Mouse (Mus musculus) embryo, embryonic 9.5 days (tissue): ENCODE measurements around the gene Lrrn1.

ENCODE experiments used
- DNase-seq: peaks from one replicate; pipeline ENCODE4 v3.0.0-alpha.2; 2017; ENCODE audit errors: extremely low spot score

The Lrrn1 gene

GRCm38 (mm10) chr6:107528877-107529864 lies at the start of gene Lrrn1:
Gene Lrrn1 (plus strand): TSS chr6:107529768.
- DNase-seq: peak; percentile 73

GRCm38 (mm10) chr6:107494491-107494890 lies 35.1 kb upstream of the Lrrn1 start:
- no peak for DNase-seq

DNA sequence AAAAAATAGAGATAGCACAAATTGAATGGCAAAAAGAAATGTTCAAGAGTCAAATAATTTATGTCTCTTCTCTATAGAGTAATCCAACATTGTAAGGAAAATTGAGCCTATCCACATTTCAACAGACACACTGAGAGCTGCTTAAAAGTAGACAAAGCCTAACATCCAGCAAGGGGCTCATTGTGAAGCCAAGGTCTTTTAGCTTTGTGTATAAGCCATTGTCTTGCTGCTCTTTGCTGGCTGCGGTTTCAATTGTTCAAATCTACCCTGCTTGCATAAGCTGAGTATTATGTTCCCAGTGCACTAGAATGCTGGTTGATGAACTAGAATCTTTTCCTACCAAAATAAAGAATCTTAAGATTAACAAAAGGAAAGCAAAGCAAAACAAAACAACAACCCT lies 33.7 kb upstream of the Lrrn1 start:
- no peak for DNase-seq

DNA sequence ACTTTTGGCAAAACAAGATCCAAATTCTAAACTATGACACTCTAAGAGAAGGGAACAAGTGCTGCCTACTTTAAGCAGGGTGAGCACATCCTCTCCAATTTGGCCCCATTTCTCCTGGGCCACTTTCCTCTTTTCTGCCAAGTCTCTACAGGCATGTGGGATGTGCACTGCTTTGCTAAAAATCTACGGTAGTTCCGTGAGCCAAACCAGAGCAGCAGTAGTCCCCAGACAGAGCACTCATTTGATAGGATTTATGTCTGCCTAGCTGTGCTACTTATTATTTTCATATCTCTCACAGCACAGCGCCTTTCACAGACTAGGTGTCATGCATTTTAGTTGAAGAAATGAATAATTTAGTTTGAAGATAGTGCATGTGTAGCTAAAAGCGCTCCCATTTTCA lies 15.9 kb upstream of the Lrrn1 start:
- no peak for DNase-seq

DNA sequence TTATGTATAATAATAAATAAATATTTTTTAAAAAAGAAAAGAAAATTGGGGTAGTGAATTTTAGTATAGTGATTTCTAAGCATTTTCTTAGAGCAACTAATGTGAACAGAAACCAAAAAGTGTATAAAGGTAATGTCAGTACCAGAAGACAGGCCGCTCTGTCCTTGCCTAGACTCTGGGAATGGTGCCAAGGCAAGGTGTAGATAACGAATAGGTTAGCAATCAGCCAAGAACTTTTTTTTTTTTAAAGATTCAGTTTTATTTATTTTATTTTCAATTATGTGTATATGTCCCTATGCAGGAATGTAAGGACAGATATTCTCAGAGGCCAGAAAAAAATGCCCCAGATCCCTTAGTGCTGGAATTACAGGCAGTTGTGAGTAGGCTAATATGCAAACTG lies 5.6 kb upstream of the Lrrn1 start:
- DNase-seq: no peak

- peak; percentile 56 for DNase-seq
These were observed 403 bp downstream of the Lrrn1 start for GRCm38 (mm10) chr6:107529911-107530431.

GRCm38 (mm10) chr6:107530621-107531285 lies 1.2 kb downstream of the Lrrn1 start:
- DNase-seq: peak; percentile 59

- peak; percentile 15 for DNase-seq
These were observed 2.0 kb downstream of the Lrrn1 start for GRCm38 (mm10) chr6:107531526-107532080.

GRCm38 (mm10) chr6:107534533-107534932 lies 5.0 kb downstream of the Lrrn1 start:
- no peak for DNase-seq

GRCm38 (mm10) chr6:107536631-107537030 lies 7.1 kb downstream of the Lrrn1 start:
- no peak for DNase-seq

- no peak for DNase-seq
These were observed 11.7 kb downstream of the Lrrn1 start for GRCm38 (mm10) chr6:107541222-107541621.

GRCm38 (mm10) chr6:107541918-107542317 lies 12.3 kb downstream of the Lrrn1 start:
- no peak for DNase-seq

DNA sequence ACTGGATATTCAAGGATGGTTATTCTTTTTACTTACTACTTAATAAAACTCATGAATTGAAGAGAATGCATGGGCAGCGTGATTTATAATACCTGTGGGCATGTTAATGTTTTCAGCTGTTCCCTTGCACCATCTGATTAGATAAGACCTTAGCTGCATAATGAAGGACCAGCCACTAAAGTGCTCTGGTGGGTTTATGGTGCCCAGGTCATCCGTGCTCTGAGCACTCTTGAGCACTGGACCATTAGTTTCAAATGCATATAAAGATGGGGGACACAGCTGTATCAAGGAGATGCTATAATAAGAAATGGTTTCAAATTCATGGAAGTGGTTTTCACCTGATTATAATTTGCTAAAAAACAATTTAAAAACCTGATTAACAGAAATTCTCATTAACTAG lies 16.7 kb downstream of the Lrrn1 start:
- DNase-seq: no peak

DNA sequence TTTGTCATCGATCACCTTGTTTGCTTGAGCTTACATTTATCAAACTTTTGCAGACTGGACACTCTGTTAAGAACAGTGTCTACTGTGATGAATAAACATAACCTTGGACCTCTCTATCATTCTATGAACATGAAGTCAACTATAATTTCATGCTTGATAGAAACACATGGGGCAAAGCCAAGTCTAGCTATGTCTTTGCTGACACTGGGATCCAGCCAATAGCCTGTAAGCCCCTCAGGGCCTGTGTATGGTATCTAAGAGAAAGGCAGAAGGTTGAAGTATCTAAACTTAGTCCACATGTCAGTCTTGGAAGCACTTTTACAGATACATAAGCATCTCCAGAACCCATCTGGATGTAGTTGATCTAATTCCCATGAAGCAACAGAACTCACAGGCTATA lies 22.9 kb downstream of the Lrrn1 start:
- no peak for DNase-seq

- no peak for DNase-seq
These were observed 25.8 kb downstream of the Lrrn1 start for GRCm38 (mm10) chr6:107555364-107555763.

DNA sequence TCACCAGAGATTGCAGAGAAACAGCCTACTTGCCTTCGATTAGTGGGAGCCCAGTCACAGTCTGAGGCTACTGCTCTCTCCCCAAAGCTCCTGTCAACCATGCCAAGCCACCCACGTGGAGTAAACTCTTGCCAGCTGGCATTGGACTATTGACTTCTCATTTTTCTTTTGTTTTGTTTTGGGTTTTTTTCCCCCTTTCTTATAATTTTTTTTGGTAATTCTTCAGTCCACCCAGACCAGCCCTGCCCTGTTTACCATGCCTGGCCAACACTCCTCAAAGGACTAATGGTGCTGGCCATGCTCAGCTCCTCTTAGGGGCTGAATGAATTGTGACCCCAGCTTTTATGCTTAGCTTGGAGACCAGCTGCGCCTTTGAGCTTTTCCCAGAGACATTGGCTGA lies 27.4 kb downstream of the Lrrn1 start:
- no peak for DNase-seq

DNA sequence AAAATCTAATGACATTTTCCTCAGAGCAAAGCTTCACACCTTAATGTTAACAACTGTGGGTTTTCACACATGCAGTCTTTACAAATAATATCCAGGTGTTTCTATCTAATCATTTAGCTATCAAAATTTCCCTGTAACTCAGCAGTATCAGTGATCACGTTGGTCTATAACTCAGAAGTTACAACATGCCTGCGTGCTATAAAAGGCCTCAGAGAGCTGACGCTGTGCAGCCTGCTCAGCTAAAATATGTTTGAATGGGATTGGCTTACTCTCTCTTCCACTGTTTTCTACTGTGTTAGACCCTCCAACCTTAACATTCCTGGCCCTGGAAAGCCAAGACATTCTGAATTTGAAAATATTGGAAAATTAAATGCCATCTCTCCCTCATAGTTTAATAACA lies 28.2 kb downstream of the Lrrn1 start:
- no peak for DNase-seq

DNA sequence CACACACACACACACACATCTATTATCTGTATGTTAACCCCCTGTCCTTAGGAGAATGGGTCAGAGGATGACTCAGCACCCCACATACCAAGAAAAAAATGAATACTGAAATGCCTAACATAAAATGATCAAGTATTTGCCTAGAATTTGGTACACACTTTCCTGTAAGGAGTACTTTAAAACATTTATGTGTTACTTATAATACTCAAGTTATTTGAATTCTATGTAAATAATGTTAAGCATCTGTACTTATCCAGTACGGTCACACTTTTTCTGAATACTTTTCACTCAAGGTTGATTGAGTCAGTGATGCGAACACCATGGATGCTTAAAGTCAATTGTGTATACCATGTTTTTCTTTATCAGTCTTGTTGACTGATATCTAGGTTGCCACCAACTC lies 32.7 kb downstream of the Lrrn1 start:
- no peak for DNase-seq

DNA sequence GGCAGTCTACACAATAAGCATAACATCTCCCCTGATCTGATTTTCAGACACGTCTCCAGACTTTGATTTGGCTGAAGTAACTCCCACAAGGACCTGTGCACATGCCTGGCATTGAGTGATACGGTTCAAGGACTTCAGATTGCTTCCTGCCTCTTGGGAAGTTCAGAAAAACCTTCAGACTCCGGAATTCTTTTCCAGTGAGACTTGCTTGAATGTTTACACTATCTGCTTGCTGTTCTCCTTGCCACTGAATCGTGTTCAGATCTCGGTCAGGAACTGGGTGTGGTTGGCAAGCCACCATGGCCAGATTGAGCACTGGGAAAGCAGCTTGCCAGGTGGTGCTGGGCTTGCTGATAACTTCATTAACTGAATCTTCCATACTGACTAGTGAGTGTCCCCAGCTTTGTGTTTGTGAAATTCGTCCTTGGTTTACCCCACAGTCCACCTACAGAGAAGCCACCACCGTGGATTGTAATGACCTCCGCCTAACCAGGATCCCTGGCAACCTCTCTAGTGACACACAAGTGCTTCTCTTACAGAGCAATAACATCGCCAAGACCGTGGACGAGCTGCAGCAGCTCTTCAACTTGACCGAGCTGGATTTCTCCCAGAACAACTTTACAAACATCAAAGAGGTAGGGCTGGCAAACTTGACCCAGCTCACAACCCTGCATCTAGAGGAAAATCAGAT lies 37.5 kb downstream of the Lrrn1 start:
- DNase-seq: no peak

- no peak for DNase-seq
These were observed 45.0 kb downstream of the Lrrn1 start for GRCm38 (mm10) chr6:107574561-107574960.

DNA sequence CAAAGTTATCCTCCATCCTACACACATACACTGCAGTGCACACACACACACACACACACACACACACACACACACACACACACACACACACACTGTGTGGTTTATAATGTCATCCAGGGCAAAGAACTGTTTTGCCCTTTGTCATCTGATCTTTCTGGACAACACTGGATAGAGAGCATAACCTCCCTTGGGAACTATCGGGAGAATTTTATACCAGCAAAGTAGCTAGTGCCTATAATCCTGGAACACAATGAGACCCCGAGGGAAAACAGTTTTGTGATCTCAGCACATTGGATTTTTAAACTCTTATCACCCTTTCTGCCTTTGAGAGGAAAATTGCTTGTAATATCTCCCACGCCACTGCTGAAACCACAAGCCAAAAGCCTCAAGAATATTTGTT lies 45.8 kb downstream of the Lrrn1 start:
- no peak for DNase-seq

DNA sequence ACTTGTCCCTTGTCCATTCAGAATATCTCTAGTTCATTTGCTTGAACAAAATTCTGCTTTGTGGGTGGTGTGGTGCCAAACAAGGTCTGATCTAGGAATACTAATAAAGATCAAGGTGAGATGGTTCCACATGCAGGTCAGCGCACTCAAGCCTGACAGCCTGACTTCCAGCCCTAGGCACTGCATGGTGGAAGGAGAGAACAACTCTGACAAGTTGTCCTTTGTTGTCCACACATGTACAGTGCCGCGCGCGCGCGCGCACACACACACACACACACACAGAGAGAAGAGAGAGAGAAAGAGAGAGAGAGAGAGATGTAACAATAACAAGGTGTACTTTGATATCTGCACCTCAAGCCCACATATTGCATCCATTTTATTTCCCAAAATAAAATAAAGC lies 47.7 kb downstream of the Lrrn1 start:
- DNase-seq: no peak
